8 mouse cellular contexts compared by ENCODE assay signal in genomic region chr7:127479318-127480225, GRCm38 (mm10). TPM values are rescaled to one million over a fixed set of nuclear protein-coding genes. Genes with fewer than 3 reads are reported as not detected.
DNase-seq lines count a peak whose midpoint lies in the region; ATAC-seq lines count a peak whose summit lies in the region.

No protein-coding gene starts in this region.

- WGBS in neural tube, embryonic 14.5 days: 3% methylated on average over 43 of the region's 48 CpGs

- peaks cover 39% of the 10 kb centered on the region for H3K36me3 ChIP-seq in neural tube, embryonic 14.5 days (ENCODE audit: control insufficient read depth, insufficient read depth, low read length)

- ATAC-seq in neural tube, embryonic 14.5 days (ENCODE audit: low read depth): no peak

- no peaks in the 10 kb centered on the region for H3K9me3 ChIP-seq in neural tube, embryonic 14.5 days (ENCODE audit: control insufficient read depth, low read length)

- peak overlapping the region; percentile 98 for H3K4me2 ChIP-seq in neural tube, embryonic 14.5 days (ENCODE audit: low read depth, low read length)

- H3K4me1 ChIP-seq in neural tube, embryonic 14.5 days (ENCODE audit: control insufficient read depth, insufficient read depth, low read length): peaks cover 21% of the 10 kb centered on the region

- intact Hi-C loops in heart, postnatal 10 days (cut with DNase I): loop anchor here (2.0 kb wide), 1 partner anchor 31 kb away; the partner anchor contains the start of gene Srcap

- DNase-seq in right cerebral cortex, postnatal 14 days: peak; percentile 36
- no peak for DNase-seq in right cerebral cortex, adult 18-20 months
- peak; percentile 33 to 41 for DNase-seq in cerebellum, postnatal 14 days
- peak; percentile 42 for DNase-seq in heart, postnatal 10 days
- peak; percentile 46 for DNase-seq in liver
- DNase-seq in gastrocnemius, postnatal 4 days (ENCODE audit: low spot score in 2 of 2): no peak
- DNase-seq in frontal cortex, postnatal 14 days (ENCODE audit: low spot score in 2 of 2): no peak

- no peaks in the 10 kb centered on the region for H3K27me3 ChIP-seq in neural tube, embryonic 14.5 days (ENCODE audit: control insufficient read depth, insufficient read depth, low read length)

- H3K4me3 ChIP-seq in neural tube, embryonic 14.5 days (ENCODE audit: low read depth, low read length): peak overlapping the region; percentile 96

- peak overlapping the region; percentile 95 for H3K9ac ChIP-seq in neural tube, embryonic 14.5 days (replicated peaks; ENCODE audit: low read depth, low read length)

- peak overlapping the region; percentile 93 for H3K27ac ChIP-seq in neural tube, embryonic 14.5 days (ENCODE audit: low read depth, low read length)

RNA-seq across cellular contexts. Expression of gene Fbrs, which starts 0.6 kb away (rescaled TPM):
- total RNA-seq in heart, postnatal 10 days (2021): 10 to 100 TPM; 41.6 to 42.1 TPM
- polyA plus RNA-seq in neural tube, embryonic 14.5 days (2014; fragmentation: Nextera tagmentation; extraction: Ambion mirVana): 15.5 TPM in 2 replicates
- total RNA-seq in gastrocnemius, postnatal 4 days (2021): 10 to 100 TPM; 39.7 to 51.3 TPM

RNA-seq across cellular contexts. Expression of gene Prr14, which starts 20.2 kb away (rescaled TPM):
- 10 to 100 TPM; 27.1 to 27.4 TPM for total RNA-seq in heart, postnatal 10 days (2021)
- polyA plus RNA-seq in neural tube, embryonic 14.5 days (2014; fragmentation: Nextera tagmentation; extraction: Ambion mirVana): 35.8 and 38.8 TPM in 2 replicates
- total RNA-seq in gastrocnemius, postnatal 4 days (2021): 10 to 100 TPM; 26.1 to 32.5 TPM

RNA-seq across cellular contexts. Expression of gene Zfp689, which starts 30.6 kb away (rescaled TPM):
- 1 to 10 TPM; 2.7 to 3.0 TPM for total RNA-seq in heart, postnatal 10 days (2021)
- polyA plus RNA-seq in neural tube, embryonic 14.5 days (2014; fragmentation: Nextera tagmentation; extraction: Ambion mirVana): 16.1 and 18.2 TPM in 2 replicates
- 1 to 10 TPM; 3.3 to 3.4 TPM for total RNA-seq in gastrocnemius, postnatal 4 days (2021)

RNA-seq across cellular contexts. Expression of gene Srcap, which starts 32.2 kb away (rescaled TPM):
- 10 to 100 TPM; 67.8 to 74.8 TPM for total RNA-seq in heart, postnatal 10 days (2021)
- polyA plus RNA-seq in neural tube, embryonic 14.5 days (2014; fragmentation: Nextera tagmentation; extraction: Ambion mirVana): 53.0 and 66.7 TPM in 2 replicates
- 10 to 100 TPM; 70.3 to 78.6 TPM for total RNA-seq in gastrocnemius, postnatal 4 days (2021)

RNA-seq across cellular contexts. Expression of gene Gm42715, which starts 39.8 kb away (rescaled TPM):
- 10 to 100 TPM; 14.1 to 14.3 TPM for total RNA-seq in heart, postnatal 10 days (2021)
- polyA plus RNA-seq in neural tube, embryonic 14.5 days (2014; fragmentation: Nextera tagmentation; extraction: Ambion mirVana): 18.3 and 19.7 TPM in 2 replicates
- total RNA-seq in gastrocnemius, postnatal 4 days (2021): 10 to 100 TPM; 15.0 to 19.1 TPM

Comparison
In these comparisons a context has a peak if more than half of its experiments do, and no peak if none do; other contexts are left out.
1. DNase-seq: peak in right cerebral cortex, postnatal 14 days (single experiment), cerebellum, postnatal 14 days (2 of 2), heart, postnatal 10 days (2 of 2) and liver (single experiment); none in right cerebral cortex, adult 18-20 months (single experiment), gastrocnemius, postnatal 4 days (0 of 2) and frontal cortex, postnatal 14 days (0 of 2).